Mouse (Mus musculus) neural tube, embryonic 15.5 days (tissue): ENCODE data around the gene Olfr1442. TPM values are rescaled to one million over a fixed set of nuclear protein-coding genes. Genes with fewer than 3 reads are reported as not detected.
"Not testable (repeated sequence)": the region's sequence is repeated elsewhere in the genome, so short reads cannot be mapped to it uniquely, and the experiment has no call there.

Experiments
- ATAC-seq: fragments of 200-750 bp; cut with Nextera tagmentation; 2 replicates; pipeline ENCODE4 v1.8.0; 2017; ENCODE audit warnings: mild to moderate bottlenecking, moderate TSS enrichment, moderate library complexity; ENCODE audit not compliant: low FRiP score
- H3K27ac ChIP-seq: fragments of 300-500 bp; sonication (generic); replicated peaks from 2 replicates; pipeline ENCODE4 v1.5.1; 2015; ENCODE audit warnings: mild to moderate bottlenecking, inconsistent platforms
- H3K27me3 ChIP-seq: fragments of 300-500 bp; sonication (generic); replicated peaks from 2 replicates; pipeline ENCODE4 v1.6.1; 2015; ENCODE audit warnings: inconsistent platforms
- H3K36me3 ChIP-seq: fragments of 300-500 bp; sonication (generic); 2 replicates; pipeline ENCODE4 v1.6.1; 2015; ENCODE audit warnings: inconsistent platforms
- H3K4me1 ChIP-seq: fragments of 300-500 bp; sonication (generic); 2 replicates; pipeline ENCODE4 v1.6.1; 2015; ENCODE audit warnings: inconsistent platforms
- H3K4me2 ChIP-seq: fragments of 300-500 bp; sonication (generic); 2 replicates; pipeline ENCODE4 v1.6.1; 2015; ENCODE audit warnings: inconsistent platforms, mild to moderate bottlenecking, moderate library complexity
- H3K4me3 ChIP-seq: fragments of 300-500 bp; sonication (generic); replicated peaks from 2 replicates; pipeline ENCODE4 v1.5.1; 2015; ENCODE audit warnings: mild to moderate bottlenecking, inconsistent platforms
- H3K9ac ChIP-seq: fragments of 300-500 bp; sonication (generic); replicated peaks from 2 replicates; pipeline ENCODE4 v1.6.1; 2015; ENCODE audit warnings: mild to moderate bottlenecking, inconsistent platforms
- H3K9me3 ChIP-seq: fragments of 300-500 bp; sonication (generic); replicated peaks from 2 replicates; pipeline ENCODE4 v1.6.1; 2016; ENCODE audit warnings: inconsistent platforms
- WGBS: fragments of 180-500 bp; shearing (Covaris S2); methylation state at CpG from one replicate; pipeline ENCODE4 v1.1.7; 2015; ENCODE audit warnings: mixed read lengths; 5-methylcytosine and 5-hydroxymethylcytosine counted together
- polyA plus RNA-seq: library from polyadenylated mRNA; unstranded; fragments of >200 nt; fragmentation: Nextera tagmentation; extraction: Ambion mirVana; gene quantifications from 2 replicates; pipeline ENCODE4 v1.2.1, GENCODE M21; 2015

Gene Olfr1442
- not detected in 2 replicates for polyA plus RNA-seq

DNA sequence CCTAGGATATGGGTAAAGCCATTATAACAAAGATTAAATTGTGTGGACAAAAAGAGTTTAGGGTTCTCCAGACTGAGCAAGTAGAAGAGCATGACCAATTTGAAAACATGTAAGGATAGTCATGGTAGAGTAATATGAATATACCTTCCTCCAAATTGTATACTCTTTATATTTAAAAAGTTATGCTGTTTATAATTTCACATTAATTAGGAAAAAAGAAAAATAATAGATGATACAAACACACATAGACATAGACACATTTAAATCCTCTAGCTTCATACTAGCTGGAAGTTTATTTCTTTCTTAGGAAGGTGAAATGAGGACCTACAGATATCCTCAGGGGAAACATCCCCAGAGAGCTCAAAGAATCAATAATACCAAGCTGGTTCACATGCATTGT is at the start of gene Olfr1442:
TSS of gene Olfr1442 (plus strand) at position 301 of the 400 bp plus-strand sequence.
- Histone ChIP-seq H3K4me3 (no peak within 1 kb of the TSS), H3K4me2 (no peak within 1 kb of the TSS), H3K27ac (no peak within 1 kb of the TSS), H3K9me3 (no peaks in the 10 kb centered on the region), H3K4me1 (no peaks in the 10 kb centered on the region), H3K36me3 (no peaks in the 10 kb centered on the region), H3K27me3 (no peaks in the 10 kb centered on the region), H3K9ac (no peak within 1 kb of the TSS)
- no peak for ATAC-seq

DNA sequence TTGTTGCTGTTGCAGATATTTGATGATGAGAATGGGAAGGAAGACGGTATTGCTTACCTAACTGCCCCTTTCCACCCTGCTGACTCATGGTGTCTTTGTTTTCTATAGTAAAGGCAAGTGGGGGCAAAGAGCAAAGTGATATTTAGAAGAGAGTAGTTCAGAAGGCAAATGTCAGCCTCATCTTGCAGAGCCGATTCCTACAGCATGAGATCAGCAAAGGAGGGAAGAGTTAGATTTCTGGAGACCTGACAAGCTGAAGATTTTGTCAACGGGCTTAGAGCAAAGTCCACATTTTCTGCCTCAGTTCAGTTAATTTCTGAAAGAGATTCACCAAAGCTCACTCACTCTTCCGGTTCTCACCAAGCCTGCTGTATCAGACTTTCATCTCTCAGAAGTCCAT is 37.1 kb upstream of the Olfr1442 start, which contains the start of gene Glyat:
TSS of gene Glyat (plus strand) at position 133 of the 400 bp plus-strand sequence.
- H3K27me3 ChIP-seq: no peaks in the 10 kb centered on the region
- WGBS: 84% methylated on average over 4 of the region's 4 CpGs
- no peak within 1 kb of the TSS for H3K9ac ChIP-seq
- no peaks in the 10 kb centered on the region for H3K9me3 ChIP-seq
- H3K36me3 ChIP-seq: no peaks in the 10 kb centered on the region
- H3K4me1 ChIP-seq: no peaks in the 10 kb centered on the region
- H3K27ac ChIP-seq: no peak within 1 kb of the TSS
- ATAC-seq: no peak
- no peak within 1 kb of the TSS for H3K4me2 ChIP-seq
- no peak within 1 kb of the TSS for H3K4me3 ChIP-seq

DNA sequence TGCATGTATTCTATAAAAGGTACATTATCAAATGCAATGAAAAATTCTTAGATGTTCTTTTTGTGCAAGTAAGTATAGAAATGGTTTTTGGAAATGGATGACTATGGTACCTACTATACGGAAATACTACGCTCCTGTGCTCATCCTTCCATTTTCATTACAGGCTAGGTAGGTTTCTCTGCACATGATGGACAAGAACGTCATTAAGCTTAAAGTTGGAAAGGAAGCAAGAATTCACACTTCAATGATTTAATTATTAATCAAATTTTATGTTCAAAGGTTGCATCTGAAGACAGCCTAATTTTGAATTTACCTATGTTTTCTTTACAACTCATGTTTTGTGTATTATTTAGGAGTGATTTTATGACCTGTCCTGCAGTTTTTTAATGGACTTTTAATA is 36.0 kb upstream of the Olfr1442 start:
- Histone ChIP-seq H3K4me3 (no peak overlapping the region), H3K27me3 (no peaks in the 10 kb centered on the region), H3K4me2 (no peak overlapping the region), H3K9me3 (no peaks in the 10 kb centered on the region), H3K4me1 (no peaks in the 10 kb centered on the region), H3K27ac (no peak overlapping the region), H3K36me3 (no peaks in the 10 kb centered on the region), H3K9ac (no peak overlapping the region)
- 86% methylated on average over 3 of the region's 3 CpGs for WGBS
- no peak for ATAC-seq

DNA sequence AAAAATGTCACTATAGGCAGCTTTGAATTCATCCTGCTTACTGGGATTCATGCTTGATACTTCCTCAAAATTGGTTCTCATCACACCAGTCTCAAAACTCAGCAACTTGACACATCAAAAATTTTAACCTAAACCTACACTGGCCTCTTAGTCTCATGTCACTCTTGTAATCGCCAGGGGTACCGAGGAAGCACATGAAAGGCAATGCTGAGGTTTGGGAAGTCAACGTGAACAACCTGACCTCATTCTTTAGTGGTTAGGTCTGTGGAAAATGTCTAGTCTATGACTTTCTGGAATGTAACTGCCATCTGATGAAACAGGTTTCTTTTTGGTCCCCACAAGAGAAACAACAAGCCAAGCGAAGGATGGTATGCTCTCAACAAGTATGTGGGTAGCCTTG is 35.3 kb upstream of the Olfr1442 start:
- Histone ChIP-seq H3K4me2 (no peak overlapping the region), H3K36me3 (no peaks in the 10 kb centered on the region), H3K9me3 (no peaks in the 10 kb centered on the region), H3K4me1 (no peaks in the 10 kb centered on the region), H3K27ac (no peak overlapping the region), H3K4me3 (no peak overlapping the region), H3K27me3 (no peaks in the 10 kb centered on the region), H3K9ac (no peak overlapping the region)
- ATAC-seq: no peak
- WGBS: 95% methylated on average over 4 of the region's 4 CpGs

DNA sequence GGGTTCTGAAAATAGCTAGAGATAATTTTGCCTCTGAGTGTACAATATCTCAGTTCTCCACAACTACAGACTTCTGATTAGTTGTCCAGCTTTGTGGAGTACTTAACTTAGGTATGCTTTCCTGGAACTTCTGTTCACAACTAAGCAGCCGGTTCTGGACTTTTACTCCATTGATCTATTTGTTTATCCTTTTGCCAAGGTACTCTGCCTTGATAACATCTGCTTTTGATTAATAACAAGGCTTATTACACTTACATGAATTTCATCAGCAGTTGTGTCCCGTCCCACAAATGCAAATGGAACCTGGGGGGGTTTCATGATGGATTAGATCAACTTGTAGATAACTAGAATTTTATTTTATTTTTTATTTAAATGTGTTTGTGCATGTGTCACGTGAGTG is 33.4 kb upstream of the Olfr1442 start:
- no peaks in the 10 kb centered on the region for H3K27me3 ChIP-seq
- H3K9ac ChIP-seq: no peak overlapping the region
- 82% methylated on average over 3 of the region's 3 CpGs for WGBS
- H3K36me3 ChIP-seq: no peaks in the 10 kb centered on the region
- H3K9me3 ChIP-seq: no peaks in the 10 kb centered on the region
- no peak for ATAC-seq
- no peak overlapping the region for H3K4me3 ChIP-seq
- H3K4me2 ChIP-seq: no peak overlapping the region
- no peaks in the 10 kb centered on the region for H3K4me1 ChIP-seq
- no peak overlapping the region for H3K27ac ChIP-seq

DNA sequence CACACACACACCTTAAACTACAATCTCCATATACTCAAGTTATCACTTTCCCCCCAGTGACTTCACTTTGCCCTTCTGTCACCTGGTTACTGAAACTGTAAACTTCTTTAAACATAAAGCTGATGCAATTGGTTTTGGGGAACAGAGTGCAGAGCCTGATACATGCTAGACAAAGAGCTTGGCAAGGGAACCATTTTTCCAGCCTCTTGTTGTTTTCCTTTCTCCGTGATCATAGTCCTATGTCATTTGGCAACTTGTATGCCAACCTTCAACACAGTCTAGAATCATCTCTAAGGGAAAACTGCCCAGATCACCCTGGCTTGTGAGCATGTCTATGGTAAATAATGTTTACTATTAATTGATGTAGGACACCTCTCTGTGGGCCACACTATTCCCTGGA is 32.2 kb upstream of the Olfr1442 start:
- Histone ChIP-seq H3K9ac (no peak overlapping the region), H3K27me3 (no peaks in the 10 kb centered on the region), H3K27ac (no peak overlapping the region), H3K4me1 (no peaks in the 10 kb centered on the region), H3K9me3 (no peaks in the 10 kb centered on the region), H3K4me2 (no peak overlapping the region), H3K36me3 (no peaks in the 10 kb centered on the region), H3K4me3 (no peak overlapping the region)
- no peak for ATAC-seq
- 80% methylated on average over 1 of the region's 1 CpGs for WGBS

DNA sequence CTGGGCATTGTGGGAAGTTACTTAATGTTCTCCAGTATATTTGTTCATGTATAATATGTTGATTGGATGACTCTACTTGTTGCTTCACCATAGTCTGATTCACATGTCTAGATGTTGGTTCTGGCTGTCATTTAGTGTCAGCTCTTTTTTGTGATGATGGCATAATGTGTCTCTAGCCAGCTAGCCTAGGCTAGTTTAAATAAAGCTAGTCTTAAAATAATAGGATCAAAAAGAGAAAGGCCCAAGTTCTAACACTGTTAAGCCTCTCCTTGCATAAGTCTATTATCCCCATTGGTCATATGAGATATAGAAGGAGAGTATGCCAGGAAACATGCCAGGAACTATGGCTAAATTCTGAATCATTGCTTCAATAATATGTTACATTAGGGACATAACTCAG is 20.7 kb upstream of the Olfr1442 start:
- no peak overlapping the region for H3K4me2 ChIP-seq
- H3K27ac ChIP-seq: no peak overlapping the region
- H3K4me3 ChIP-seq: no peak overlapping the region
- no peak overlapping the region for H3K9ac ChIP-seq
- ATAC-seq: no peak
- no peaks in the 10 kb centered on the region for H3K27me3 ChIP-seq
- no peaks in the 10 kb centered on the region for H3K36me3 ChIP-seq
- H3K9me3 ChIP-seq: no peaks in the 10 kb centered on the region
- no peaks in the 10 kb centered on the region for H3K4me1 ChIP-seq

DNA sequence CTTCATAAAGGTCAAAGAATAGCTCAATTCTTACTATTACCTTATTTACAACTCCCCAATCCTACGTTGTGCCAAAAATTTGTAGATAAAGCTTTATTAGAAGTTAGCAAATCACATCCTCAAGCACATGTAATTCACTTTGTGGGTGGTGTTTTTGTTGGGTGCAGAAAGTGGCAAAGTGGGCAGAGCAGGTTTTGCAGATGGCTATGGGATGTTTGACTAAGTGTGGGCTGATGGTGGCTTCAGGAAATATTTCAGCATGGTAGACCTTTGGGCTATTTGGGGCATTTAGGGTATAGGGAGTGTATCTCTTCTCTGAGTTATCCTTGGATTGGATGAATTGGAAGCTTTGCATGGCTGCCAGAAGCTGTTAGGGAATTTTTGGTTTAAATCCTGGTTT is 4.1 kb upstream of the Olfr1442 start:
- Histone ChIP-seq H3K4me1 (no peaks in the 10 kb centered on the region), H3K36me3 (no peaks in the 10 kb centered on the region), H3K4me2 (no peak overlapping the region), H3K4me3 (no peak overlapping the region), H3K27me3 (no peaks in the 10 kb centered on the region), H3K9me3 (0 out of 2 replicates have a peak, but pooled peaks cover 5% of the 10 kb centered on the region), H3K9ac (no peak overlapping the region), H3K27ac (no peak overlapping the region)
- no peak for ATAC-seq
- WGBS: 80% methylated on average over 1 of the region's 1 CpGs

DNA sequence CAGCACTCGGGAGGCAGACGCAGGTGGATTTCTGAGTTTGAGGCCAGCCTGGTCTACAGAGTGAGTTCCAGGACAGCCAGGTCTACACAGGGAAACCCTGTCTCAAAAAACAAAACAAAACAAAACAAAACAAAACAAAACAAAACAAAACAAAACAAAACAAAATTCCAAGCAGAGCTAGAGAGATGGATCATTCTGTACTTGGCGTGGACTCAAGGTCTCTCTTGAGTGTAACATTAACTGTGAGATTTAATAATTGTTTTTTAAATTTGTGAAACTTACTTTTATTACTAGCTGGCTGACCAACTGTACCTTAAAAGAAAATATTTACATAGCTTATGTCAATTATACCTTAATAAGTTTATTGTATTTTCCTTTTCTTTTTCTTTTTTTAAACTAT is 1.6 kb upstream of the Olfr1442 start:
- H3K4me1 ChIP-seq, H3K27ac ChIP-seq, H3K4me2 ChIP-seq, H3K36me3 ChIP-seq, H3K27me3 ChIP-seq, ATAC-seq, H3K9me3 ChIP-seq, H3K9ac ChIP-seq, H3K4me3 ChIP-seq: not testable (repeated sequence)
- WGBS: 94% methylated on average over 3 of the region's 3 CpGs

DNA sequence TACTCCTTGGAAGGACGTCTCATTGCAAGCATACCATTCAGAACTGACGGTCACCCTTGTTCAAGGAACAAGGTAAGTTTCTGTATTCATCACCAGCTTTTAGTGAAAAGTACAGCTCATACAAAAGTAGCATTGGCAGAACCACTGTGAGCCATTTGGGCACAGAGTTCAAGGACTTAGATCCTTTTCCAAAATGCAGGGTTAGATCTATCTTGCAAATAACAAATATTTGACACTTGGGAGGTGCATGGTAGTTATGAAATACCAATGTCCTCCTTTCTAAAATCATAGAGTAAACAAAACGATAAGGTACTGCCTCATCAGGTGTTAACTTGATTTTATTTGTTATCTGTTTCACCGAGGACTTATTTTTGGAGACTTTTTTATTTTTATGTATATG is 812 bp downstream of the Olfr1442 start:
- Histone ChIP-seq H3K27ac (no peak overlapping the region), H3K36me3 (no peaks in the 10 kb centered on the region), H3K4me3 (no peak overlapping the region), H3K9ac (no peak overlapping the region), H3K4me1 (no peaks in the 10 kb centered on the region), H3K9me3 (no peaks in the 10 kb centered on the region), H3K27me3 (no peaks in the 10 kb centered on the region), H3K4me2 (no peak overlapping the region)
- 88% methylated on average over 4 of the region's 4 CpGs for WGBS
- no peak for ATAC-seq

DNA sequence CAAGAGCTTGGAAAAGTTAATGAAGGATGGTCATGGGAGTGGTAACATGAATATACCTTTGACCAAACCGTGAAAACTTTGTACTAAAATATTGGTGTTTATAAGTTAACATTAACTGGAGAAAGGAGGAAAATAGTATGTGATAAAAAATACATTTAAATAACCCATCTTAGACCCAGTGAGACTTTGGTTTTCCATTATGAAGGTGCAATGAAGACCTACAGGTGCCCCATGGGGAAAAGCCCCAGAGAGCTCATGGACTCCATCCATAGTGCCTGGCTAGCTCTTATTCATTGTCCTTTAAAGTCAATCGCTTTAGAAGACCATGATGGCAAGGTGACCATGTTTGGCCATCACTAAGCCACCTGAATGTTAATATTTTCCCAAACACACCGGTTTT is 7.6 kb downstream of the Olfr1442 start, which contains the start of gene Olfr1443:
TSS of gene Olfr1443 (plus strand) at position 301 of the 400 bp plus-strand sequence.
- Histone ChIP-seq H3K4me3 (no peak within 1 kb of the TSS), H3K9ac (no peak within 1 kb of the TSS), H3K27ac (no peak within 1 kb of the TSS), H3K4me1 (no peaks in the 10 kb centered on the region), H3K9me3 (no peaks in the 10 kb centered on the region), H3K4me2 (no peak within 1 kb of the TSS), H3K36me3 (no peaks in the 10 kb centered on the region), H3K27me3 (no peaks in the 10 kb centered on the region)
- ATAC-seq: no peak
- 82% methylated on average over 3 of the region's 3 CpGs for WGBS

DNA sequence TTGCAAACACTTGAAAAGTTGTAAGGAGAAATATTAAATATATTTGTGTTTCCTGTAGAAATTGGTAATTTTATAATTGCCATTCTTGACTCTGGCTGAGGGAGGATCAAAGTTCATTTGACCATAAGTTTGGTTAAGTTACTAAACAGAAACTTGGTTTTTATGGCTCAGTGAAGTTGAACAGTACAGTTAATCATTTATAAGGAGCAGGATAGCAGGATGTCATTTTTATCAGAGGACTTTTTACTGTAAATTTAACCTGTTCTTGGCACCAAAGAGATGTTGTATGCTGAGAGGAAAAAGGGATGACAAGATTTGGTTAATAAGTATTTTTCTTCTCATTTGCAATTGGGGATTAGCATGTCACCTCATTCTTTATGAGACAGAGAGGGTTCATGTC is 14.4 kb downstream of the Olfr1442 start:
- H3K9ac ChIP-seq: no peak overlapping the region
- H3K9me3 ChIP-seq: no peaks in the 10 kb centered on the region
- H3K4me3 ChIP-seq: no peak overlapping the region
- H3K27me3 ChIP-seq: no peaks in the 10 kb centered on the region
- no peak overlapping the region for H3K4me2 ChIP-seq
- no peak for ATAC-seq
- H3K4me1 ChIP-seq: no peaks in the 10 kb centered on the region
- no peak overlapping the region for H3K27ac ChIP-seq
- H3K36me3 ChIP-seq: no peaks in the 10 kb centered on the region

DNA sequence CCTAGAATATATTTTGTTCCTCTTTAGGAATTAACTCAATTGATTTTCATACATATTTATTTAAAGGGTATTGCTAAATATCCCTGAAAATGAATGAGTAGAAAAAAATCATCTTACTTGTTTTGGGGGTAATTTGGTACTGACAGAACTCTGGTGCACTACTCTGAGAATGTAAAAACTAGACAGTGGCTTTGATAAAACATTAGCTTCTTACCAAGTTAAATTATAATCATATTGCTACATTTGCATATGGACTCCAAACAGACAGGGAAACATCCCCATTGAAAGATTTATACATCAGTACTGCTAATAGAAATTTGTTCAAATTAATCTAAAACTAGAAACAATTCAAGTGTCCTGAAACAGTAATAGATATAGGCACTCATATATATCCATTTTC is 15.0 kb downstream of the Olfr1442 start:
- no peak overlapping the region for H3K9ac ChIP-seq
- no peak overlapping the region for H3K4me3 ChIP-seq
- no peak for ATAC-seq
- no peak overlapping the region for H3K4me2 ChIP-seq
- no peaks in the 10 kb centered on the region for H3K9me3 ChIP-seq
- H3K27me3 ChIP-seq: no peaks in the 10 kb centered on the region
- H3K36me3 ChIP-seq: no peaks in the 10 kb centered on the region
- no peak overlapping the region for H3K27ac ChIP-seq
- H3K4me1 ChIP-seq: no peaks in the 10 kb centered on the region
